Mouse (Mus musculus): ENCODE results near the gene Cdc42se1. TPM values are rescaled to one million over a fixed set of nuclear protein-coding genes. Genes with fewer than 3 reads are reported as not detected.

Cdc42se1 gene
- polyA plus RNA-seq, 1 experiment from 2014 or later, result 60.8 TPM

DNA sequence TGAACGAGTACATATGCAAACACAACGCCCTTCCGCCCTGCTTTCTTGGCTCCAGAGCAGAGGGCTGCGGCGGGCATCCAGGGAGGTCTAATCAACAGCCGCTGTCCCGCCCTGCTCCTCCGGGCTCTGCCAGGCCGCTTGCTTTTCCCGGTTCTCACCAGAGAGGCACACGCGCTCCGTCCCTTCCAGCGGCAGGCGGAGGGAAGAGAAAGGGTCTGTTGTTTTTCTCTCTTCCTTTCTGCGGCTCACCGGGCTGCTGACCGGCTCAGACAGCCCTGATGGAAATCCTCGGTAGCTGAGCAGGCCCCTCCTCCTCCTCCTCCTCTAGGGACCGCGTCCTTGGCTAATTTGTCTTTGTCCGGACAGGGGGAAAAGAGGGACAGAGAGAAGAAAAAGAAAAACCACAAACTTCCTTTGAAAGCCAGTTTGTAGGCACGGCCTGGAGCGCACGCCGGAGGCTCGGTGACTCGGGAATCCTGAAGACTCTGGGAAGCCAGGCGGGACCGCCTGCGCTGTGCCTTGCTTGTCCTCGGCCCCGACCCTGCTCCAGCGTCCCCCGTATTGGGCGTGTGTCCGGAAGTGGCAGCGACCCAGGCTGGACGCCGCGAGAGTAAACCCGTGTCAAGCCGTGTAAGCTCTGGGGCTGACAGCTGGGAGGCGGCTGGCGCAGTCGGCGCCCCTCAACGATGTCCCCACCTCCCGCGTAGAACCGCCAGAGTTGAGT, 54.5 kb downstream of the Cdc42se1 start:
- Histone ChIP-seq H3K9ac (peak overlapping the region; percentile 91), H3K4me1 (replicated peaks) (peaks cover 44% of the 10 kb centered on the region), H3K4me2 (peak overlapping the region; percentile 82), H3K9me3 (no peaks in the 10 kb centered on the region), H3K27ac (replicated peaks) (peak overlapping the region; percentile 98), H3K27me3 (no peaks in the 10 kb centered on the region), H3K36me3 (peaks cover 9% of the 10 kb centered on the region), H3K4me3 (peak overlapping the region; percentile 76)
- under 1% methylated on average over 51 of the region's 51 CpGs for WGBS
- ATAC-seq (ENCODE audit: low read depth), result peak; percentile 69

DNA sequence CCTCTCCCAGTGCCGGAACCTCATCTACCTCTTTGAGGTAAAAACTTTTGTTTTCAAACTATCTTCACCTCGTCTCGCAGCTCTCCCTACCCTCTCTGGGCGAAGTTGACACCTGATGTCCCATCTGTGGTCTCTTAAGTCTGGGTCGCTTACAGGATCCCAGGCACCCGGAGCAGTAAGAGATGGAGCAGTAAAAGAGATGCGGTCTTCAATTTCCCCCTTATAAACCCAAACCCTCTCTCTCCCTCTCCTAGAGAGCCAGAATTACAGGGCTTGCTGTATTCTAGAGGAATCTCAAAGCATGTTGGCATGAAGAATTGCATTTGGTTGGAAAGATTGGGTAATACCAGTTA, 55.0 kb downstream of the Cdc42se1 start:
- 2% methylated on average over 7 of the region's 7 CpGs for WGBS
- peak overlapping the region; percentile 76 for H3K4me3 ChIP-seq
- H3K27ac ChIP-seq (replicated peaks), result peak overlapping the region; percentile 98
- H3K27me3 ChIP-seq, result no peaks in the 10 kb centered on the region
- peak overlapping the region; percentile 82 for H3K4me2 ChIP-seq
- H3K36me3 ChIP-seq, result peaks cover 14% of the 10 kb centered on the region
- H3K9me3 ChIP-seq, result no peaks in the 10 kb centered on the region
- H3K9ac ChIP-seq, result peak overlapping the region; percentile 91
- ATAC-seq (ENCODE audit: low read depth), result no peak
- H3K4me1 ChIP-seq (replicated peaks), result peaks cover 44% of the 10 kb centered on the region

DNA sequence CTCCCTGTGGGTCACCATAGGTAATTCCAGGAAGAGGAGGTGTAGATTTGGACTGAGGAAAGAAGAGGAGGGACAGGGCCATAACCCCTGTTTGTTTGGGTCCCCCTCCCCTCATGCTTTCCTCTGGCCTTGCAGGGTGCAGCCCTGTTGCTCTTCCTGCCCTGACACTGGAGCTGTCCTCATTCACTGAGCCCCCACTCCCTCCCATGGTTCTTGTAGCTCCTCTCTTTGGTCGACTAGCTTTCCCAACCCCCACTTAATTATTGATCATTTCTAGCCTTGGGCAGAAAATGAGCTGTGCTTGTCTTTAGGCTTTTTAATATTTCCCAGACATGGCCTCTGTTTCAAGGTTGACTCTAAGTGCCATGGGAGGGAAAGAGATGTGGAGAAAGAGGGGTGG, 55.5 kb downstream of the Cdc42se1 start:
- Histone ChIP-seq H3K4me1 (replicated peaks) (peaks cover 44% of the 10 kb centered on the region), H3K4me2 (peak overlapping the region; percentile 82), H3K36me3 (peaks cover 19% of the 10 kb centered on the region), H3K27me3 (no peaks in the 10 kb centered on the region), H3K9me3 (no peaks in the 10 kb centered on the region), H3K4me3 (peak overlapping the region; percentile 76), H3K9ac (peak overlapping the region; percentile 91), H3K27ac (replicated peaks) (peak overlapping the region; percentile 98)
- WGBS, result 9% methylated on average over 1 of the region's 1 CpGs
- no peak for ATAC-seq (ENCODE audit: low read depth)

DNA sequence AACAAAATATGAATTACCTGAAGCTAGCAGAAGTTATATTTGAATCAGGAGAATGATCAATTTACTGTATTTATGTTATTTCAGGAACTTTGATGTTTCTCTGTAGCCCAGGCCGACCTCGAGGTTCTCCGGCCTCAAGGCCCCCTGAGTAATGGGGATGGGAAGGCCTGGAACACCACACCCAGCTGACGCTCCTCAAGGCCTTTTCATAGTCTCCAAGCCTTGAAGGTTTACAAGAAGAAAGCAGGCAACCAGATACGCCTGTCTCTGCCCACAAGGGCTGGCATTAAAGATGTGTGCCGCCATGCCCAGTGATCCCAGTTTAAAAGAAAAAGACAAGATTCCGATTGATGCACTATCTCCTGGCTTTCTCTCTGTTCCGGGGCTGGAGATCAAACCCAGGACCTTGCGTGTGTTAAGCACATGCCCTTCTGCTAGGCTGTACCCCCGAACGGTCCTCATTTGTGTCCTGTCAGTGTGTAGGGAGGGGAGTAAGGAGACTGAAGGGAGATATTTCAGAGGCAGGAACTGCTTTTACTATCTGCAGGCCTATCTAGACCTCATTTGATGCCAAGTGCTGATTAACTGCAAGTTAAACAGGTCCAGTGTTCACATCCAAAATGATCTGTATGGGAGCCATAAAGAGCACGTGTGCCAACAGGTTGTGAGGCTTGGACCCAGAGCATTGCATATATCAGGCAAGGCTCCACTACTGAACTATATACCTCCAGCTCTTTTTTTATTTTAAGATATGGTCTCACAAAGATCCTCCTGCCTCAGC, 56.2 kb downstream of the Cdc42se1 start:
- H3K27ac ChIP-seq (replicated peaks), result no peak overlapping the region
- 86% methylated on average over 12 of the region's 12 CpGs for WGBS
- no peaks in the 10 kb centered on the region for H3K9me3 ChIP-seq
- peaks cover 41% of the 10 kb centered on the region for H3K4me1 ChIP-seq (replicated peaks)
- ATAC-seq (ENCODE audit: low read depth), result no peak
- H3K4me3 ChIP-seq, result peak overlapping the region; percentile 76
- H3K4me2 ChIP-seq, result peak overlapping the region; percentile 82
- H3K27me3 ChIP-seq, result no peaks in the 10 kb centered on the region
- peak overlapping the region; percentile 91 for H3K9ac ChIP-seq
- H3K36me3 ChIP-seq, result peaks cover 24% of the 10 kb centered on the region

DNA sequence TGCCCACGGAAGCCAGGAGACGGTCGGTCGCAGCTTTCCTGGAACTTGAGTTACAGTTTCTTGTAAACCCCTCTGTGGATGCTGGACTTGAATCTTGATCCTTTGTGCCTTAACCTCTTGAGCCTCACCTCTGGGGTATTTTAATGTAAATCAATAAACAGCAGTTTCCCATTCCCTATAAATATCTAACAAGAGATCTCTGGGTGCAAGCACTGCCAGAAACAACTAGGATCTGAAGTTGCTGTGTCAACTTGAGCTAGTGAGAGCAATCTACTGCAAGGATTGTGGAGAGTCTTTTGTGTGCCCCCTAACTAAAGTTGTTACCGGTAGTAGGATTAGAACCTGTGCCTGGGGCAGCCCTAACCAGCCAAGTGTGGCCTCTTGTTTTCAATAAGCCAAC, 56.9 kb downstream of the Cdc42se1 start:
- ATAC-seq (ENCODE audit: low read depth), result no peak
- 93% methylated on average over 5 of the region's 5 CpGs for WGBS
- Histone ChIP-seq H3K4me1 (replicated peaks) (peaks cover 38% of the 10 kb centered on the region), H3K27ac (replicated peaks) (no peak overlapping the region), H3K9me3 (no peaks in the 10 kb centered on the region), H3K9ac (no peak overlapping the region), H3K4me3 (no peak overlapping the region), H3K4me2 (0 out of 2 replicates have a peak overlapping the region, but pooled peaks have one; percentile 82), H3K36me3 (peaks cover 31% of the 10 kb centered on the region), H3K27me3 (no peaks in the 10 kb centered on the region)

Other genes with a start within 250 kb of the Cdc42se1 start
- gene Zfp687, start 213.3 kb upstream of the Cdc42se1 start, polyA plus RNA-seq (2015; fragmentation: Nextera tagmentation; extraction: Ambion mirVana), result 20.4 and 21.5 TPM in 2 replicates
- gene Psmd4, start 186.1 kb upstream of the Cdc42se1 start, polyA plus RNA-seq (2015; fragmentation: Nextera tagmentation; extraction: Ambion mirVana), result 274 and 279 TPM in 2 replicates
- 17.3 and 18.6 TPM in 2 replicates for gene Pip5k1a, start 121.8 kb upstream of the Cdc42se1 start, polyA plus RNA-seq (2015; fragmentation: Nextera tagmentation; extraction: Ambion mirVana)
- gene Vps72, start 117.7 kb upstream of the Cdc42se1 start, polyA plus RNA-seq (2015; fragmentation: Nextera tagmentation; extraction: Ambion mirVana), result 201 and 203 TPM in 2 replicates
- gene Tmod4, start 104.3 kb upstream of the Cdc42se1 start, polyA plus RNA-seq (2015; fragmentation: Nextera tagmentation; extraction: Ambion mirVana), result 0.96 and 1.7 TPM in 2 replicates
- gene Scnm1, start 94.7 kb upstream of the Cdc42se1 start, polyA plus RNA-seq (2015; fragmentation: Nextera tagmentation; extraction: Ambion mirVana), result 96.8 and 98.2 TPM in 2 replicates
- 34.7 and 39.1 TPM in 2 replicates for gene Lysmd1, start 94.6 kb upstream of the Cdc42se1 start, polyA plus RNA-seq (2015; fragmentation: Nextera tagmentation; extraction: Ambion mirVana)
- gene Tnfaip8l2, start 86.4 kb upstream of the Cdc42se1 start, polyA plus RNA-seq (2015; fragmentation: Nextera tagmentation; extraction: Ambion mirVana), result 3.0 and 3.3 TPM in 2 replicates
- 33.8 and 34.3 TPM in 2 replicates for gene Sema6c, start 68.3 kb upstream of the Cdc42se1 start, polyA plus RNA-seq (2015; fragmentation: Nextera tagmentation; extraction: Ambion mirVana)
- gene Gabpb2, start 10.8 kb upstream of the Cdc42se1 start, polyA plus RNA-seq (2015; fragmentation: Nextera tagmentation; extraction: Ambion mirVana), result 3.3 and 4.1 TPM in 2 replicates
- gene Mllt11, start 3.4 kb downstream of the Cdc42se1 start, polyA plus RNA-seq (2015; fragmentation: Nextera tagmentation; extraction: Ambion mirVana), result 267 and 299 TPM in 2 replicates
- 0.15 TPM in 1 of 2 replicates, not detected in the other for gene Gm128, start 12.9 kb downstream of the Cdc42se1 start, polyA plus RNA-seq (2015; fragmentation: Nextera tagmentation; extraction: Ambion mirVana)
- not detected in 2 replicates for gene Bnipl, start 22.5 kb downstream of the Cdc42se1 start, polyA plus RNA-seq (2015; fragmentation: Nextera tagmentation; extraction: Ambion mirVana)
- gene Mindy1, start 52.6 kb downstream of the Cdc42se1 start, polyA plus RNA-seq (2015; fragmentation: Nextera tagmentation; extraction: Ambion mirVana), result 49.3 and 52.7 TPM in 2 replicates
- gene Prune1, start 53.3 kb downstream of the Cdc42se1 start, polyA plus RNA-seq (2015; fragmentation: Nextera tagmentation; extraction: Ambion mirVana), result 46.3 and 47.1 TPM in 2 replicates
- gene Anxa9, start 78.4 kb downstream of the Cdc42se1 start, polyA plus RNA-seq (2015; fragmentation: Nextera tagmentation; extraction: Ambion mirVana), result 0.26 and 0.57 TPM in 2 replicates
- 96.7 and 104 TPM in 2 replicates for gene Cers2, start 86.1 kb downstream of the Cdc42se1 start, polyA plus RNA-seq (2015; fragmentation: Nextera tagmentation; extraction: Ambion mirVana)
- 43.0 and 44.6 TPM in 2 replicates for gene Setdb1, start 128.5 kb downstream of the Cdc42se1 start, polyA plus RNA-seq (2015; fragmentation: Nextera tagmentation; extraction: Ambion mirVana)
- gene 4930558C23Rik, start 174.1 kb downstream of the Cdc42se1 start, polyA plus RNA-seq (2015; fragmentation: Nextera tagmentation; extraction: Ambion mirVana), result not detected in 2 replicates
- gene Arnt, start 205.7 kb downstream of the Cdc42se1 start, polyA plus RNA-seq (2015; fragmentation: Nextera tagmentation; extraction: Ambion mirVana), result 19.2 and 22.7 TPM in 2 replicates

Data from neural tube, embryonic 13.5 days (tissue).